Mouse (Mus musculus) MEL (cell line): ENCODE data around the gene Tmem54. TPM values are rescaled to one million over a fixed set of nuclear protein-coding genes. Genes with fewer than 3 reads are reported as not detected.

ENCODE experiments used
- DNase-seq: peaks from one replicate; pipeline ENCODE4 v3.0.0; 2011; ENCODE audit warnings: low read depth, low spot score
- H3K27ac ChIP-seq: 2 replicates; pipeline ENCODE4 v1.5.1; 2012; ENCODE audit warnings: low read depth, mild to moderate bottlenecking, control low read depth, low read length, moderate library complexity; ENCODE audit not compliant: control insufficient read depth
- H3K27me3 ChIP-seq, 2 experiments: fragments of 150-350 bp in 1 of 2; sonication (generic) in 1 of 2; 2 replicates each; pipeline ENCODE4 v1.6.1; 2012; ENCODE audit warnings: low read length in 2 of 2, mild to moderate bottlenecking in 2 of 2, improper control_type of control experiment in 1 of 2, moderate library complexity in 1 of 2; ENCODE audit not compliant: insufficient read depth in 2 of 2, control insufficient read depth in 1 of 2
- H3K36me3 ChIP-seq, 2 experiments: 2 replicates each; pipeline ENCODE4 v1.6.1; 2012 to 2014; ENCODE audit warnings: low read length in 2 of 2, improper control_type of control experiment in 1 of 2, inconsistent platforms in 1 of 2, mild to moderate bottlenecking in 1 of 2; ENCODE audit not compliant: insufficient read depth in 2 of 2, control insufficient read depth in 1 of 2
- H3K4me1 ChIP-seq, 2 experiments: fragments of 150-350 bp in 1 of 2; sonication (generic) in 1 of 2; 2 replicates each; pipeline ENCODE4 v1.6.1; 2012; ENCODE audit warnings: low read length in 2 of 2, improper control_type of control experiment in 1 of 2, mild to moderate bottlenecking in 1 of 2; ENCODE audit not compliant: insufficient read depth in 2 of 2, control insufficient read depth in 1 of 2
- H3K4me3 ChIP-seq, 2 experiments: fragments of 150-350 bp in 1 of 2; sonication (generic) in 1 of 2; 2 replicates each; pipeline ENCODE4 v1.5.1; 2012; ENCODE audit warnings: low read depth in 2 of 2, low read length in 2 of 2, mild to moderate bottlenecking in 2 of 2, moderate library complexity in 2 of 2, control low read depth in 1 of 2, improper control_type of control experiment in 1 of 2; ENCODE audit not compliant: control insufficient read depth in 1 of 2, insufficient read depth in 1 of 2
- H3K79me2 ChIP-seq: 2 replicates; pipeline ENCODE4 v1.6.1; 2012; ENCODE audit warnings: mild to moderate bottlenecking, low read length, moderate library complexity; ENCODE audit not compliant: control insufficient read depth, poor library complexity, insufficient read depth
- H3K9ac ChIP-seq: 2 replicates; pipeline ENCODE4 v1.6.1; 2012; ENCODE audit warnings: low read depth, mild to moderate bottlenecking, control low read depth, low read length, moderate library complexity; ENCODE audit not compliant: control insufficient read depth, poor library complexity, severe bottlenecking
- H3K9me3 ChIP-seq: fragments of 150-350 bp; sonication (generic); replicated peaks from 2 replicates; pipeline ENCODE4 v1.6.1; 2012; ENCODE audit warnings: mild to moderate bottlenecking, low read length, improper control_type of control experiment, moderate library complexity; ENCODE audit not compliant: insufficient read depth
- CTCF ChIP-seq, 3 experiments: IDR thresholded peaks in 2 of 3; conservative IDR thresholded peaks in 1 of 3; 2 replicates each; pipeline ENCODE4 v1.5.1; 2011 to 2012; ENCODE audit warnings: low read length in 3 of 3, low read depth in 2 of 3, mild to moderate bottlenecking in 2 of 3, improper control_type of control experiment in 1 of 3, inconsistent platforms in 1 of 3, mixed read lengths in 1 of 3, moderate library complexity in 1 of 3; ENCODE audit not compliant: control insufficient read depth in 1 of 3, insufficient read depth in 1 of 3, poor library complexity in 1 of 3, severe bottlenecking in 1 of 3
- E2F4 ChIP-seq: IDR thresholded peaks from 2 replicates; pipeline ENCODE4 v1.6.1; 2011; ENCODE audit warnings: low read depth, low read length, improper control_type of control experiment, borderline replicate concordance
- ETS1 ChIP-seq: IDR thresholded peaks from 2 replicates; pipeline ENCODE4 v1.6.1; 2012; ENCODE audit warnings: low read depth, mild to moderate bottlenecking, inconsistent platforms, low read length, improper control_type of control experiment, moderate library complexity
- GABPA ChIP-seq: IDR thresholded peaks from 2 replicates; pipeline ENCODE4 v1.6.1; 2012; ENCODE audit warnings: low read depth, mild to moderate bottlenecking, inconsistent platforms, low read length, improper control_type of control experiment, moderate library complexity
- GATA1 ChIP-seq: IDR thresholded peaks from 2 replicates; pipeline ENCODE4 v1.6.1; 2011; ENCODE audit warnings: low read depth, low read length, improper control_type of control experiment
- MAFK ChIP-seq: IDR thresholded peaks from 2 replicates; pipeline ENCODE4 v1.6.1; 2011; ENCODE audit warnings: low read depth, mild to moderate bottlenecking, low read length, improper control_type of control experiment, borderline replicate concordance
- MAZ ChIP-seq: IDR thresholded peaks from 2 replicates; pipeline ENCODE4 v1.6.1; 2012; ENCODE audit warnings: low read depth, mild to moderate bottlenecking, inconsistent platforms, low read length, improper control_type of control experiment
- MYC ChIP-seq: IDR thresholded peaks from 2 replicates; pipeline ENCODE4 v1.6.1; 2011; ENCODE audit warnings: low read depth, mild to moderate bottlenecking, low read length, improper control_type of control experiment, moderate library complexity
- POLR2AphosphoS2 ChIP-seq: IDR thresholded peaks from 2 replicates; pipeline ENCODE4 v1.6.1; 2011; ENCODE audit warnings: low read length, improper control_type of control experiment
- RAD21 ChIP-seq: IDR thresholded peaks from 2 replicates; pipeline ENCODE4 v1.6.1; 2011; ENCODE audit warnings: mild to moderate bottlenecking, low read depth, low read length, improper control_type of control experiment
- RCOR1 ChIP-seq: IDR thresholded peaks from 2 replicates; pipeline ENCODE4 v1.6.1; 2012; ENCODE audit warnings: low read depth, mild to moderate bottlenecking, inconsistent platforms, low read length, improper control_type of control experiment
- SIN3A ChIP-seq: IDR thresholded peaks from 2 replicates; pipeline ENCODE4 v1.6.1; 2012; ENCODE audit warnings: low read length, improper control_type of control experiment, inconsistent platforms
- TAL1 ChIP-seq: IDR thresholded peaks from 2 replicates; pipeline ENCODE4 v1.6.1; 2012; ENCODE audit warnings: mild to moderate bottlenecking, inconsistent platforms, low read length, moderate library complexity, mixed read lengths
- TCF12 ChIP-seq: IDR thresholded peaks from 2 replicates; pipeline ENCODE4 v1.6.1; 2014; ENCODE audit warnings: low read depth, mild to moderate bottlenecking, inconsistent platforms, low read length, improper control_type of control experiment, moderate library complexity
- USF1 ChIP-seq: IDR thresholded peaks from 2 replicates; pipeline ENCODE4 v1.6.1; 2014; ENCODE audit warnings: low read depth, mild to moderate bottlenecking, inconsistent platforms, low read length, improper control_type of control experiment, moderate library complexity
- ZMIZ1 ChIP-seq: IDR thresholded peaks from 2 replicates; pipeline ENCODE4 v1.6.1; 2012; ENCODE audit warnings: low read depth, mild to moderate bottlenecking, inconsistent platforms, low read length, improper control_type of control experiment, moderate library complexity
- polyA plus RNA-seq, 2 experiments: library from polyadenylated mRNA; stranded (reverse) in 1 of 2; unstranded in 1 of 2; fragments of >175 nt in 1 of 2; fragments of >200 nt in 1 of 2; gene quantifications; 2 replicates each; pipeline versions ENCODE4 v1.2.1 to v1.2.4; 2012; ENCODE audit warnings: low replicate concordance in 2 of 2, low read depth in 1 of 2; ENCODE audit not compliant: insufficient read length in 2 of 2, insufficient read depth in 1 of 2, missing spikeins in 1 of 2
- total RNA-seq: library from RNA; depleted of rRNA; stranded (reverse); fragments of 300-350 nt; gene quantifications from 2 replicates; pipeline ENCODE4 v1.2.3, GENCODE M21; 2012

The Tmem54 gene
- total and polyA plus RNA-seq, 3 experiments, result not detected

DNA sequence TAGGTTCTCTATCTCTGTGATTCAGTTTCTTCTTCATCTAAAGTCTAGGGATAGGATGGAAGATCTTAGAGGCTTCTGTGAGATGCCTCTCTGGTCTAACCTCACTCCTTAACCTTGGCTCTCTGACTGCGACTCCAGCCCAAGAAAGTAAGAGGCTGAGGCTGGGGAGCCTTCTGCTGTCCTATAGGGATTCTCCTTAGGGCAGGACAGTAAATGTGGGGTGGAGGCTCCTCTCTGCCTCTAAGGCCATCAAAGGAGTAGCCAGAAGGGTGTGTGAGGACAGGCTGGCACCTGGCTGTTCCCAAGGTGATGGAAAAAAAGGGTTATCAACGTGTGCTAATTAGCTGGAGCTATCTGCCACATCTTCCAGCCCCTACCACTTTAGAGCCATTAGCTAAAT lies 30.3 kb downstream of the Tmem54 start:
- H3K27me3 ChIP-seq, result no peaks in the 10 kb centered on the region
- peaks cover 23 to 39% of the 10 kb centered on the region in 2 experiments for H3K4me1 ChIP-seq

GRCm38 (mm10) chr4:129136189-129136578 lies 30.8 kb downstream of the Tmem54 start:
- TF ChIP-seq USF1 (no peak), SIN3A (0 out of 2 replicates have a peak, but pooled peaks have one; percentile 26), ZMIZ1 (no peak), TAL1 (no peak), CTCF (IDR thresholded peaks at IDR 0.05 in 2 of 3, conservative IDR thresholded peaks at IDR 0.05 in 1 of 3; ENCODE audit: control insufficient read depth in 1 of 3, insufficient read depth in 1 of 3, low read depth in 2 of 3, low read length in 3 of 3, poor library complexity in 1 of 3, severe bottlenecking in 1 of 3) (no peak)
- Histone ChIP-seq H3K4me3 (peak overlapping the region; percentile 56 to 63), H3K27ac (no peak overlapping the region), H3K9me3 (no peaks in the 10 kb centered on the region), H3K9ac (peak overlapping the region; percentile 70), H3K4me1 (peaks cover 28 to 41% of the 10 kb centered on the region in 2 experiments), H3K79me2 (peaks cover 3% of the 10 kb centered on the region; the same call in 1 of the 2 replicates), H3K36me3 (peaks cover 0 to 34% of the 10 kb centered on the region in 2 experiments; a peak in 2 of 4 replicates), H3K27me3 (no peaks in the 10 kb centered on the region)
- peak; percentile 27 for DNase-seq

More for the DNA sequence above, 30.3 kb downstream of the Tmem54 start:
- Histone ChIP-seq H3K27ac (no peak overlapping the region), H3K9ac (no peak overlapping the region), H3K79me2 (peaks cover 3% of the 10 kb centered on the region; the same call in 1 of the 2 replicates), H3K36me3 (peaks cover 0 to 31% of the 10 kb centered on the region in 2 experiments; a peak in 2 of 4 replicates), H3K9me3 (no peaks in the 10 kb centered on the region), H3K4me3 (no peak overlapping the region)
- DNase-seq, result no peak
- TF ChIP-seq RAD21 (no peak), ZMIZ1 (no peak), POLR2AphosphoS2 (no peak), TCF12 (no peak), RCOR1 (no peak), GABPA (no peak), GATA1 (no peak), MYC (no peak), ETS1 (no peak), SIN3A (no peak), E2F4 (no peak), MAZ (no peak), MAFK (no peak)
